Mouse (Mus musculus) testis, adult 2 months (tissue): Measurements from ENCODE around the gene Nsmce4a. TPM values are rescaled to one million over a fixed set of nuclear protein-coding genes. Genes with fewer than 3 reads are reported as not detected.

Experiments used
- H3K27ac ChIP-seq: fragments of 200-500 bp; 2 replicates; pipeline ENCODE4 v1.5.1; 2012; ENCODE audit warnings: low read depth, low read length; ENCODE audit not compliant: control insufficient read depth, insufficient read depth
- H3K27me3 ChIP-seq: fragments of 200-500 bp; 2 replicates; pipeline ENCODE4 v1.6.1; 2012; ENCODE audit warnings: mild to moderate bottlenecking, low read length, moderate library complexity; ENCODE audit not compliant: control insufficient read depth, insufficient read depth
- H3K36me3 ChIP-seq: fragments of 200-500 bp; 2 replicates; pipeline ENCODE4 v1.6.1; 2012; ENCODE audit warnings: mild to moderate bottlenecking, low read length; ENCODE audit not compliant: control insufficient read depth, insufficient read depth
- H3K4me1 ChIP-seq: fragments of 200-500 bp; 2 replicates; pipeline ENCODE4 v1.6.1; 2012; ENCODE audit warnings: low read length; ENCODE audit not compliant: control insufficient read depth, insufficient read depth
- H3K4me3 ChIP-seq: fragments of 200-500 bp; 2 replicates; pipeline ENCODE4 v1.5.1; 2012; ENCODE audit warnings: low read depth, mild to moderate bottlenecking, low read length, moderate library complexity, mixed read lengths; ENCODE audit not compliant: control insufficient read depth
- CTCF ChIP-seq: fragments of 200-500 bp; IDR thresholded peaks from 2 replicates; pipeline ENCODE4 v1.5.1; 2012; ENCODE audit warnings: low read depth, mild to moderate bottlenecking, inconsistent platforms, low read length, moderate library complexity; ENCODE audit not compliant: control insufficient read depth, insufficient read depth, insufficient replicate concordance
- POLR2A ChIP-seq: fragments of 200-500 bp; IDR thresholded peaks from 2 replicates; pipeline ENCODE4 v1.6.1; 2012; ENCODE audit warnings: low read depth, mild to moderate bottlenecking, inconsistent platforms, low read length, moderate library complexity; ENCODE audit not compliant: control insufficient read depth
- polyA plus RNA-seq: library from polyadenylated mRNA; depleted of rRNA; stranded (reverse); fragments of >200 nt; gene quantifications from 2 replicates; pipeline ENCODE4 v1.2.3, GENCODE M21; 2012

The Nsmce4a gene
- polyA plus RNA-seq, 1 experiment: 15.9 TPM

DNA sequence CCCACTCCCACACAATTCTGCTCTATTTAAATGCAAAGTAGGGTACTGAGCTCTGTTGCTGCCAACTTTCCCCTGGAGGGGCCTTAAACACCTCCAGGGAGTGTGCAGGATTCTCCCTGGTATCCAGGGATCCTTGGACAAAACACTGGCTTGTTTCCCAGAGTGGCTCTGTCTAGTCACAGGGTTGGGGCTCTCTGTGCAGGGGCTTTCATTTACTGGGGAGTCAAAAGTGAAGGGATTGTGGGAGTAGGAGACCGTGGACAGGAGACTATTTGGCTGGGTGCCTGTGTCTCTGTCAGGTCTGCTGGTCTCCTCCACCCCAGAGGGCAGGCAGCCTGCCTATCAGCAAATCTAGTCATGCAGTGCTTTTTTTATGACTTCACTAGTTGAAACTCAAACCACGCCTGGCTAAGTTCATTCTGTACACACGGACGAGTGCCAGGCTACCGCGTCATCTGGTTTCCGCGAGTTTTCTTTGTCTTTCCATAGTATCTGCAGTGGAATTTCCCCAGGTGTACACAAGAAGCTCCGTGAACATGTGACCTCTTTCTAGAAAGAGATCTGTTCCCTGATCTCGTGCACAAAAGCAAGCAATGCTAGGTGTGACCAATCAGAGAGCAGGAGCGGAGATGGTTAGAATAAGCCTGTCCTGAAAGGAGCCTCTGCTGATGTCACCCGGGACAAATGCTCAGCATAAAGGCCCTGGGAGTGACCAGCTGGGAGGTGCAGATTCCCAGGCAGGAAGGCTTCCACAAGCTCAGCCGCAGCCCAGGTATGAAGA is 1.5 kb upstream of the Nsmce4a start:
- Histone ChIP-seq H3K27ac (no peak overlapping the region), H3K27me3 (no peaks in the 10 kb centered on the region), H3K4me3 (no peak overlapping the region), H3K36me3 (no peaks in the 10 kb centered on the region), H3K4me1 (no peaks in the 10 kb centered on the region)
- TF ChIP-seq CTCF (no peak), POLR2A (no peak)

DNA sequence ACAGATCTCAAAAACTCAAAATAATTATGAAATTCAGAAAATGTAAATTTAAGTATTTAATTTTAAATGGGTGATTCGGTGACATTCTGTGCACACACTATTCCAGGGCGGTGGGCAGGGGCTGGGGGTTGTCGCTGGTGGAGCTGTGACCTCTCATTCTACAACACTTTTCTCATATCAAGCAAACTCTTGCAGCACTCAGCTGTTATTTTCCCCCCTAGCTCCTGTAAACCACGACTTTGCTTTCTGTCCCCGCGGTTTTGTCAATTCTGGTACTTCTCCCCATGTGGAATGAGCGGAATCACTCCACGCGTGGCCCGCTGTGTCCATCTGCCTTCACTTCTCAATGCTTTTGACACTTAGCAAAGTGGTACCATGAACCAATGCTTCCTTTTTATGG is 828 bp upstream of the Nsmce4a start:
- H3K4me1 ChIP-seq: no peaks in the 10 kb centered on the region
- no peaks in the 10 kb centered on the region for H3K27me3 ChIP-seq
- no peak for TF ChIP-seq CTCF
- no peaks in the 10 kb centered on the region for H3K36me3 ChIP-seq
- H3K4me3 ChIP-seq: no peak overlapping the region
- no peak overlapping the region for H3K27ac ChIP-seq

GRCm38 (mm10) chr7:130570472-130570871 is 2.4 kb downstream of the Nsmce4a start:
- no peak overlapping the region for H3K27ac ChIP-seq
- no peaks in the 10 kb centered on the region for H3K36me3 ChIP-seq
- H3K4me1 ChIP-seq: no peaks in the 10 kb centered on the region
- H3K4me3 ChIP-seq: no peak overlapping the region
- TF ChIP-seq CTCF: no peak
- TF ChIP-seq POLR2A: no peak
- no peaks in the 10 kb centered on the region for H3K27me3 ChIP-seq

- Histone ChIP-seq H3K4me1 (no peaks in the 10 kb centered on the region), H3K27me3 (no peaks in the 10 kb centered on the region), H3K4me3 (no peak overlapping the region), H3K27ac (no peak overlapping the region), H3K36me3 (no peaks in the 10 kb centered on the region)
- TF ChIP-seq POLR2A (no peak), CTCF (no peak)
Measured at GRCm38 (mm10) chr7:130568783-130569436, 4.0 kb downstream of the Nsmce4a start.

GRCm38 (mm10) chr7:130564596-130564995 is 8.3 kb downstream of the Nsmce4a start:
- no peaks in the 10 kb centered on the region for H3K4me1 ChIP-seq
- TF ChIP-seq POLR2A (no peak), CTCF (no peak)
- no peak overlapping the region for H3K4me3 ChIP-seq
- no peak overlapping the region for H3K27ac ChIP-seq
- no peaks in the 10 kb centered on the region for H3K27me3 ChIP-seq
- H3K36me3 ChIP-seq: no peaks in the 10 kb centered on the region

DNA sequence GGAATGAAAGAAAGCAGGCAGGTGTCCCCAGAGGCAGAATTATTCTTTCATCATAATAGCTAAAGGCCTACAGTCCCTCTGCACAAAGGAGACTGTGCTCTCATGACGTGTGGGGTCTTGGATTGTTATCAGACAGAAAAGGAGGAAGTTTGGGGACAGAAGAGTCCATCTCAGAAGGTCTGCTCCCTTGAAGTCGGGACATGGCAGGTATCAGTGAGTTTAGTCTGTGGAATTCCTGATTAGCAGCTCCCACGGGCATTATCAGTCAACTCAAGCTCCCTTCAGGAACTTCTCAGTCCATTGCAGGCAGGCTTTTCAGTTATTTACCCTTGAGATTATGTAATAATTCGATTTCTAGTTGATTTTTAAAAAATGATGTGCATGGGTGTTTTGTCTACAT is 9.0 kb downstream of the Nsmce4a start:
- Histone ChIP-seq H3K4me3 (no peak overlapping the region), H3K4me1 (no peaks in the 10 kb centered on the region), H3K27me3 (no peaks in the 10 kb centered on the region), H3K27ac (no peak overlapping the region), H3K36me3 (no peaks in the 10 kb centered on the region)
- TF ChIP-seq CTCF (no peak), POLR2A (no peak)

DNA sequence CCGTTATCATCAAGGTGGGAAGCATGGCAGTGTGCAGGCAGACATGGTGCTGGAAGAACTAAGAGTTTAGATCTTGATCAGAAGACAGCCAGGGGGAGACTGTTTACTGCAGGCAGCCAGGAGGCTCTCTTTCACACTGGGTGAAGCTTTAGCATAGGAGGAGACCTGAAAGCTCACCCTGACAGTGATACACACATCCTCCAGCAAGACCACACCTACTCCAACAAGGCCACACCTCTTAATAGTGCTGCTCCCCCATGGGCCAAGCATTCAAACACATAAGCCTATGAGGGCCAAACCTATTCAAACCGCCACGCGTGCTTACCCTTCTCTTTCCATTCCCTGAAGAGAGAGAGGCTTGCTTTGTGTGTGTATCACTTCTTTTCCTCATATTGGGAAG is 9.6 kb downstream of the Nsmce4a start:
- H3K27ac ChIP-seq: no peak overlapping the region
- H3K27me3 ChIP-seq: no peaks in the 10 kb centered on the region
- no peaks in the 10 kb centered on the region for H3K4me1 ChIP-seq
- no peaks in the 10 kb centered on the region for H3K36me3 ChIP-seq
- TF ChIP-seq CTCF (no peak), POLR2A (no peak)
- H3K4me3 ChIP-seq: no peak overlapping the region
